Mouse (Mus musculus): Measurements from ENCODE around the gene Fcgrt.
A peak's percentile ranks its signal among the peaks of the same experiment; 100 is the strongest.
"Not testable (repeated sequence)": the region's sequence is repeated elsewhere in the genome, so short reads cannot be mapped to it uniquely, and the experiment has no call there.

Fcgrt gene

GRCm38 (mm10) chr7:45110089-45110488, 6.4 kb upstream of the Fcgrt start:
- not testable (repeated sequence) for DNase-seq (ENCODE audit: low spot score)

GRCm38 (mm10) chr7:45107052-45107645, 3.5 kb upstream of the Fcgrt start:
- no peak for DNase-seq (ENCODE audit: low spot score)

DNA sequence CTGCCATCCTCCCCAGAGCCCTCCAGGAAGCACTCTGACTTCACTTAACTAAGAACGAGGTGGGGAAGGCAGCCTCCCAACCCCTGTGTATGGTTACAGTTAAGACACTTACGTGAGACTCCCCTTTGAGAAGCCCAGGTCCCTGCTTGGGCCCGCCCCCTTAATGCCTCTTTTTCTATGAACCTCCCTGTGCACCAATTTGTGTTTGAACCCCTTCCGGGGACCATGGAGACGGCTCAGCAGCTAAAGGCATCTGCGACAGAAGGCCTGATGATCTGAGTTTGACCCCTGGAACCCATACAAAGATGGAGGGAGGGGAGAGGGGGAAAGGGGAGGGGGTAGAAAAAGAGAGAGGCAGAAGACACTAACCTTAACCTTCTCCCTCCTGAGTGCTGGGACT, 2.8 kb upstream of the Fcgrt start:
- DNase-seq (ENCODE audit: low spot score): no peak

- no peak for DNase-seq (ENCODE audit: low spot score)
Measured at GRCm38 (mm10) chr7:45105491-45105890, 1.8 kb upstream of the Fcgrt start.

DNA sequence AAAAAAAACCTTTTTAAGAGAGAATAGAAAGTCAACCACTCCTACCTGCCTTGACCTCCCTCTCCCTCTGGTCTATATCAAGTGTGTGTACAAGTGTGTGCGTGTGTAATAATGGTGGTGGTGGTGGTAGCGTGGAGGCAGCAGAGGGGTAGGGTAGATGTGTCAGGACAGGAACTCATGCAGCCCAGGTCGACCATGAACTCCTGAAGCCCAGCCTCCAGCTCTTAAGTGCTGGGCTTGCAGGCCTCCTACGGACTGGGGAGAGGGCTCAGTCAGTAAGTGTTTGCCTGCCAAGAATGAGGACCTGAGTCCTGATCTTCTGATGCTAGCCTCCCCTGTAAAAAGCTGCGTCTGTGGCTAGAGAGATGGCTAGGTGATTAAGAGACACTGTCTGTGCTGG, 1.3 kb upstream of the Fcgrt start:
- DNase-seq (ENCODE audit: low spot score): no peak

GRCm38 (mm10) chr7:45102940-45103585, 588 bp downstream of the Fcgrt start:
- no peak for DNase-seq (ENCODE audit: low spot score)

DNA sequence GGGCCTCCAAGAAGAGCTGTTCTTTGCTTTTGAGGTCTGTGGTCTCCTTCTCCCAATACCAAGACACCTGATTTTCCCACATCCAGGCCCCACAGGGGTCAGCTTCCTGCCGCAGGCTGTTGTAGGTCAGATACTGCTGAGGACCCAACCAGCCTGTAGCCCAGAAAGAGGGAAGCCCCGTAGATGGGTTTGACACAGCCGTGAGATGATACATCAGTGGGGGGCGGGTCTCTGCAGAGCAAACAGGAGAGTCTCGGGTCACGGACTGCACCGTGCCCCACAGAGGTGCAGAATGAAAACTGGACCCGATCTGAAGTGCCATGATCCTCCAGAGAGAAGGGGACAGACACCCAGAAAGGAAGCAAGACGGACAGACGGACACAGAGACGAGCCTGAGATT, 1.2 kb downstream of the Fcgrt start:
- DNase-seq (ENCODE audit: low spot score): no peak

- no peak for DNase-seq (ENCODE audit: low spot score)
Measured at GRCm38 (mm10) chr7:45100046-45100445, 3.6 kb downstream of the Fcgrt start.

DNA sequence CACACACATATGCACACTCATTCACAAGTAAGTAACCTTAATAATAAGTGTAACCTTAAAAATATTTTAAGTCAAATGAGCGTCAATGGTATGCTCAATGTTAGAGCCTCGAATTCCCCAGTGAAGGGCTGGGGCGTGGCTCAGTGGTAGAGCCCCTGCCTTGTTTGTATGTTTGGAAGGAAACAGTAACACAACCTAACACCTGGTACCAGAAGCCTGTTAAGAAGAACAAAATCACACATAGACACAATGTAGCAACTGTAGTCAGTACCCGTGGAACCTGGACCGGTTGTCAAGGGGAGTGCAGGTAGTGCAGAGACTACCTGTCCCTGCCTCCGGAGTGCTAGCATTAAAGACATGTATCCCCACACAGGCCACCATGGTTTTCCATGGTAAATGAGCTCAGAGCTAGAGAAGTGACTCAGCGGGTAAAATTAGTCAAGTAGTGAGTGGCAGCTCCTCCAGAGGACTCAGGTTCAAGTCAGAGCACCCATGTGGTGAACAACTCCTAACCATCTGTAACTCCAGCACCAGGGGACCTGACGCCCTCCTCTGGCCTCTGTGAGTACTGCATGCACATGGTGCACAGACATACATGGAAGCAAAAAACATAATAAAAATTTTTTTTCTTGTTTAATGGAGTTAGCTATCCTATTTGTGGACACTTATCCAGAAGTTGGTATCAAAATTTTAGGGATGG, 5.0 kb downstream of the Fcgrt start:
- no peak for DNase-seq (ENCODE audit: low spot score)

GRCm38 (mm10) chr7:45097479-45097878, 6.2 kb downstream of the Fcgrt start:
- DNase-seq (ENCODE audit: low spot score): no peak

DNA sequence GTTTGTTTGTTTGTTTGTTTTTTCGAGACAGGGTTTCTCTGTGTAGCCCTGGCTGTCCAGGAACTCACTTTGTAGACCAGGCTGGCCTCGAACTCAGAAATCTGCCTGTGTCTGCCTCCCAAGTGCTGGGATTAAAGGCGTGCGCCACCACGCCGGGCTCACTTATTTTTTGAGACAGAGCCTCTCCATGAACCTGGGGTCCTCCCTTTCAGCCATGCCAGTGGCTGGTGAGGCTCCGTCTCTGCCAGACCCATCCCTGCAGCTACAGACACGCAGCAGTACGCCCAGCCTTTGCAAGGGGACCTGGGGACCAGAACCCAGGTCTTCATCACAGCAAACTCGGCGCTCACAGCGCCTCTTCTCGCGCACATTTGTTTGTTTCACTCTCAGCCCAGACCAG, 7.7 kb downstream of the Fcgrt start:
- not testable (repeated sequence) for DNase-seq (ENCODE audit: low spot score)

DNA sequence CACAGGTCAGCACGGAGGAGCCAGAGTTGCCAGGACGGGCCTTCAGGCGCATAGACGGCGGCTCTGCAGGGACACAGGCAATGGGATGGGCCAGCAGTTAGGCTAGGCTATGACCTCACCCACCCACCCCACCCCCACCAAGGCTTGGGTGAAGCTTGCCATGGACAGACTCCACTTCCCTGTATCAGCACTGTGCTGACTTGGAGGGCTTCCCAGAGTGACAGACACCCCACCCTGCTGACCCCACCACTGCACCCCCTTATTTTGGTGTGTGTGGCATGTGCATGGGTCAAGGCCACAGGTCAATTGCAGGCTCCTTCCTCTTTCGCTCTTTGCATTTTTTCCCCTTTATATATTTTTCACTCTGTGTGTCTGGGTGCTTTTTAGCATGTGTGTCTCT, 8.3 kb downstream of the Fcgrt start:
- DNase-seq (ENCODE audit: low spot score): no peak

DNA sequence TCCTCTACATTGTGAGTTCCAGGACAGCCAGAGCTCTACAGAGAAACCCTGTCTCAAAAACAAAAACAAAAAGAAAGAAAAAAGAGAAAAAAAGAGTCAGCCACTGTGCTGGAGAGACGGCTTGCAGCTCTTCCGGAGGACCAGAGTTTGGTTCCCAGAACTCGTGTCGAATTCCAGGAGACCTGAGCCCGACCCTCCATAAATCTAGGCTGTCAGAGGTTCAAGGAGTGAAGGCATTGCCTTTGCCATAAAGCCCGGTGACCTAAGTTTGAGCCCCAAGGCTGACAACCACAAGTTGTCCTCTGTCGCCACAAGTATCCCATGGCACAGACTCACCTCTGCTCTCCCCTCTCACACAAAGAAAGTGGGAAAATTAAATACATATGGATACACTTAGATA, 9.5 kb downstream of the Fcgrt start:
- DNase-seq (ENCODE audit: low spot score): no peak

DNA sequence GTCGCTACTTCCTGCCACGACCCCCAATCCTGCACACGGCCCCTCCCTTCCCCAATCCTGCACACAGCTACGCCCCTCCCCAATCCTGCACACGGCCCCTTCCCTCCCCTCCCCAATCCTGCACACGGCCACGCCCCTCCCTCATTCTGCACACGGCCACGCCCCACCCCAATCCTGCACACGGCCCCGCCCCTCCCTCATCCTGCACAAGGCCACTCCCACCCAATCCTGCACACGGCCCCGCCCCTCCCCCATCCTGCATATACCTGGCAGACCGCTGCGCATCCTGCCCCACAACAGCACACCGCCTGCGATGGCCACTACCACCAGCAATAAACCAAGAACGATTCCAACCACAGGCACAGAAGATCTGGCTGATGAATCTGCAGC, 10.1 kb downstream of the Fcgrt start:
- DNase-seq (ENCODE audit: low spot score): no peak

GRCm38 (mm10) chr7:45092828-45093515, 10.7 kb downstream of the Fcgrt start:
- DNase-seq (ENCODE audit: low spot score): no peak

DNA sequence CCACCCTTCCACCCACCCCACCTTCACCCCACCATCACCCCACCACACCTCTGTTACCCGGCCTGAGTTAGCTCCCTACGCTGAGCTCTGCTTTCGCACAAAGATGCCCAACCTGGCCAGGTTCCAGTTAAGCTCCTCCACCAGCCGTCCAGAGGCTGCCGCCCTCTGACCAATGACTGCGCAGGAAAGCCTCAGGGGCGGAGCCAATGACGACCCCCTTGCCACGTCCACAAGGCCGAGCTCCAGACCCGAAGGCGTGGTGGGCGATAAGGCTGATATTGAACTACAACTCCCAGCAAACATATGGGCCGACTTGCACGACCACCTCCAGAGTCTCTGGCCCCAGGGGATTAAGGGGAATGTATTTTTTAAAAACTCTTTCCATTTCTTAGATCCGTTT, 11.6 kb downstream of the Fcgrt start, which contains the start of gene Rcn3:
TSS of gene Rcn3 (minus strand) at position 174 of the 400 bp plus-strand sequence.
- peak; percentile 92 for DNase-seq (ENCODE audit: low spot score)

- peak; percentile 20 for DNase-seq (ENCODE audit: low spot score)
Measured at GRCm38 (mm10) chr7:45091001-45091990, 12.4 kb downstream of the Fcgrt start.

- no peak for DNase-seq (ENCODE audit: low spot score)
Measured at GRCm38 (mm10) chr7:45090251-45090977, 13.2 kb downstream of the Fcgrt start.

GRCm38 (mm10) chr7:45088597-45088996, 15.1 kb downstream of the Fcgrt start:
- DNase-seq (ENCODE audit: low spot score): no peak

DNA sequence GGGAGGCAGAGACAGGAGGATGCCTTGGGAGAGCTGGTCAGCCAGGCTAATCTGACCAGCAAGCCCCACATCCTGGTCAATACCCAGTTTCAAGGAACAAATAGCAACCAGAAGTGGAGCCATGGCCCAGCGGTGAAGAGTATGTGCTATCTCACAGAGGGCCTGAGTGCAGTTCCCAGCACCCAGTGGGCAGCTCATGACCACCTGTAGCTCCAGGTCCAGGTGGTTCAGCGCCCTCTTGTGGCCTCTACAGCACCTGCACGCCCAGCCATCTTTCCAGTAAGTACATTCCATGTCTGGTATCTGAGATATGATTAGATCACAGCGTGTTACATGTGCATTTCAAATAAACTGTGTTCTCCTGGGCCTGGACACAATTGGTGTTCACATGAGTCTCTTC, 17.6 kb downstream of the Fcgrt start:
- no peak for DNase-seq (ENCODE audit: low spot score)

Measured in retina, embryonic 14.5 days (tissue).